Mouse (Mus musculus): ENCODE measurements at regions not wholly inside any gene's neighbourhood (a gene's known extent, or its start where the extent isn't known, plus 50 kb on each side); places are given as distances from the start of the nearest gene placed in this dataset.

GRCm38 (mm10) chr13:84602612-84603011, 380.5 kb downstream of the Tmem161b start:
- no peaks in the 10 kb centered on the region for H3K27me3 ChIP-seq (replicated peaks; ENCODE audit: control insufficient read depth, insufficient read depth, low read length)
- no peak overlapping the region for H3K4me2 ChIP-seq (ENCODE audit: low read length)
- H3K9me3 ChIP-seq (replicated peaks; ENCODE audit: control insufficient read depth, low read length), result no peaks in the 10 kb centered on the region
- no peaks in the 10 kb centered on the region for H3K4me1 ChIP-seq (ENCODE audit: control insufficient read depth, insufficient read depth, low read length)
- DNase-seq (ENCODE audit: low spot score) (no peak), ATAC-seq (no peak)
- no peak overlapping the region for H3K4me3 ChIP-seq (ENCODE audit: low read depth, low read length)
- H3K9ac ChIP-seq (ENCODE audit: low read length), result no peak overlapping the region
- no peak overlapping the region for H3K27ac ChIP-seq (ENCODE audit: low read depth, low read length)
- no peaks in the 10 kb centered on the region for H3K36me3 ChIP-seq (ENCODE audit: control insufficient read depth, insufficient read depth, low read length)
- 85% methylated on average over 1 of the region's 1 CpGs for WGBS

GRCm38 (mm10) chr13:84612497-84612896, 390.4 kb downstream of the Tmem161b start:
- Histone ChIP-seq H3K4me3 (ENCODE audit: low read depth, low read length) (no peak overlapping the region), H3K27me3 (replicated peaks; ENCODE audit: control insufficient read depth, insufficient read depth, low read length) (no peaks in the 10 kb centered on the region), H3K4me1 (ENCODE audit: control insufficient read depth, insufficient read depth, low read length) (peaks cover 3% of the 10 kb centered on the region; the same call in 1 of the 2 replicates), H3K36me3 (ENCODE audit: control insufficient read depth, insufficient read depth, low read length) (no peaks in the 10 kb centered on the region), H3K9me3 (replicated peaks; ENCODE audit: control insufficient read depth, low read length) (no peaks in the 10 kb centered on the region), H3K9ac (ENCODE audit: low read length) (no peak overlapping the region), H3K4me2 (ENCODE audit: low read length) (no peak overlapping the region), H3K27ac (ENCODE audit: low read depth, low read length) (no peak overlapping the region)
- 14% methylated on average over 4 of the region's 4 CpGs for WGBS
- DNase-seq (ENCODE audit: low spot score) (no peak), ATAC-seq (no peak)

GRCm38 (mm10) chr13:84613004-84613403, 390.9 kb downstream of the Tmem161b start:
- ATAC-seq (no peak; the same call in 1 of the 2 replicates), DNase-seq (ENCODE audit: low spot score) (peak; percentile 17)
- H3K27me3 ChIP-seq (replicated peaks; ENCODE audit: control insufficient read depth, insufficient read depth, low read length), result no peaks in the 10 kb centered on the region
- no peak overlapping the region for H3K27ac ChIP-seq (ENCODE audit: low read depth, low read length)
- no peaks in the 10 kb centered on the region for H3K36me3 ChIP-seq (ENCODE audit: control insufficient read depth, insufficient read depth, low read length)
- no peak overlapping the region for H3K9ac ChIP-seq (ENCODE audit: low read length)
- no peak overlapping the region for H3K4me3 ChIP-seq (ENCODE audit: low read depth, low read length)
- H3K4me2 ChIP-seq (ENCODE audit: low read length), result no peak overlapping the region
- 28% methylated on average over 2 of the region's 2 CpGs for WGBS
- no peaks in the 10 kb centered on the region for H3K9me3 ChIP-seq (replicated peaks; ENCODE audit: control insufficient read depth, low read length)
- peaks cover 3% of the 10 kb centered on the region; the same call in 1 of the 2 replicates for H3K4me1 ChIP-seq (ENCODE audit: control insufficient read depth, insufficient read depth, low read length)

GRCm38 (mm10) chr13:84624691-84625090, 402.6 kb downstream of the Tmem161b start:
- Histone ChIP-seq H3K4me2 (ENCODE audit: low read length) (no peak overlapping the region), H3K4me1 (ENCODE audit: control insufficient read depth, insufficient read depth, low read length) (peaks cover 9% of the 10 kb centered on the region; the same call in 1 of the 2 replicates), H3K4me3 (ENCODE audit: low read depth, low read length) (no peak overlapping the region), H3K36me3 (ENCODE audit: control insufficient read depth, insufficient read depth, low read length) (no peaks in the 10 kb centered on the region), H3K9me3 (replicated peaks; ENCODE audit: control insufficient read depth, low read length) (no peaks in the 10 kb centered on the region), H3K9ac (ENCODE audit: low read length) (no peak overlapping the region), H3K27me3 (replicated peaks; ENCODE audit: control insufficient read depth, insufficient read depth, low read length) (no peaks in the 10 kb centered on the region), H3K27ac (ENCODE audit: low read depth, low read length) (no peak overlapping the region)
- ATAC-seq (no peak), DNase-seq (ENCODE audit: low spot score) (no peak)
- 64% methylated on average over 5 of the region's 5 CpGs for WGBS

- Histone ChIP-seq H3K4me1 (ENCODE audit: control insufficient read depth, insufficient read depth, low read length) (peaks cover 9% of the 10 kb centered on the region; the same call in 1 of the 2 replicates), H3K27ac (ENCODE audit: low read depth, low read length) (no peak overlapping the region), H3K27me3 (replicated peaks; ENCODE audit: control insufficient read depth, insufficient read depth, low read length) (no peaks in the 10 kb centered on the region), H3K9ac (ENCODE audit: low read length) (no peak overlapping the region), H3K36me3 (ENCODE audit: control insufficient read depth, insufficient read depth, low read length) (no peaks in the 10 kb centered on the region), H3K4me3 (ENCODE audit: low read depth, low read length) (no peak overlapping the region), H3K9me3 (replicated peaks; ENCODE audit: control insufficient read depth, low read length) (no peaks in the 10 kb centered on the region), H3K4me2 (ENCODE audit: low read length) (no peak overlapping the region)
- ATAC-seq, result no peak
- 32% methylated on average over 1 of the region's 1 CpGs for WGBS
- DNase-seq (ENCODE audit: low spot score), result no peak
Observed at GRCm38 (mm10) chr13:84625527-84625926, 403.4 kb downstream of the Tmem161b start.

- H3K36me3 ChIP-seq (ENCODE audit: control insufficient read depth, insufficient read depth, low read length), result no peaks in the 10 kb centered on the region
- H3K4me2 ChIP-seq (ENCODE audit: low read length), result no peak overlapping the region
- ATAC-seq, result no peak
- H3K4me3 ChIP-seq (ENCODE audit: low read depth, low read length), result no peak overlapping the region
- 14% methylated on average over 2 of the region's 2 CpGs for WGBS
- H3K27ac ChIP-seq (ENCODE audit: low read depth, low read length), result no peak overlapping the region
- no peak overlapping the region for H3K9ac ChIP-seq (ENCODE audit: low read length)
- no peak for DNase-seq (ENCODE audit: low spot score)
- peaks cover 9% of the 10 kb centered on the region; the same call in 1 of the 2 replicates for H3K4me1 ChIP-seq (ENCODE audit: control insufficient read depth, insufficient read depth, low read length)
- H3K27me3 ChIP-seq (replicated peaks; ENCODE audit: control insufficient read depth, insufficient read depth, low read length), result no peaks in the 10 kb centered on the region
- H3K9me3 ChIP-seq (replicated peaks; ENCODE audit: control insufficient read depth, low read length), result no peaks in the 10 kb centered on the region
Observed at GRCm38 (mm10) chr13:84625927-84626326, 403.8 kb downstream of the Tmem161b start.

GRCm38 (mm10) chr13:84626397-84626796, 404.3 kb downstream of the Tmem161b start:
- Histone ChIP-seq H3K27ac (ENCODE audit: low read depth, low read length) (no peak overlapping the region), H3K27me3 (replicated peaks; ENCODE audit: control insufficient read depth, insufficient read depth, low read length) (no peaks in the 10 kb centered on the region), H3K4me1 (ENCODE audit: control insufficient read depth, insufficient read depth, low read length) (peaks cover 9% of the 10 kb centered on the region; the same call in 1 of the 2 replicates), H3K9me3 (replicated peaks; ENCODE audit: control insufficient read depth, low read length) (no peaks in the 10 kb centered on the region), H3K4me3 (ENCODE audit: low read depth, low read length) (no peak overlapping the region), H3K4me2 (ENCODE audit: low read length) (no peak overlapping the region), H3K9ac (ENCODE audit: low read length) (no peak overlapping the region), H3K36me3 (ENCODE audit: control insufficient read depth, insufficient read depth, low read length) (no peaks in the 10 kb centered on the region)
- DNase-seq (ENCODE audit: low spot score) (no peak), ATAC-seq (no peak)
- WGBS, result 37% methylated on average over 1 of the region's 1 CpGs

GRCm38 (mm10) chr13:84630686-84631085, 408.6 kb downstream of the Tmem161b start:
- DNase-seq (ENCODE audit: low spot score) (no peak), ATAC-seq (no peak)
- Histone ChIP-seq H3K4me3 (ENCODE audit: low read depth, low read length) (no peak overlapping the region), H3K4me2 (ENCODE audit: low read length) (no peak overlapping the region), H3K36me3 (ENCODE audit: control insufficient read depth, insufficient read depth, low read length) (no peaks in the 10 kb centered on the region), H3K4me1 (ENCODE audit: control insufficient read depth, insufficient read depth, low read length) (peaks cover 3% of the 10 kb centered on the region; the same call in 1 of the 2 replicates), H3K27me3 (replicated peaks; ENCODE audit: control insufficient read depth, insufficient read depth, low read length) (no peaks in the 10 kb centered on the region), H3K9me3 (replicated peaks; ENCODE audit: control insufficient read depth, low read length) (0 out of 2 replicates have a peak, but pooled peaks cover 2% of the 10 kb centered on the region), H3K9ac (ENCODE audit: low read length) (no peak overlapping the region), H3K27ac (ENCODE audit: low read depth, low read length) (no peak overlapping the region)
- WGBS, result 82% methylated on average over 2 of the region's 2 CpGs

GRCm38 (mm10) chr13:84632493-84632892, 410.4 kb downstream of the Tmem161b start:
- Histone ChIP-seq H3K4me3 (ENCODE audit: low read depth, low read length) (no peak overlapping the region), H3K36me3 (ENCODE audit: control insufficient read depth, insufficient read depth, low read length) (no peaks in the 10 kb centered on the region), H3K9me3 (replicated peaks; ENCODE audit: control insufficient read depth, low read length) (0 out of 2 replicates have a peak, but pooled peaks cover 2% of the 10 kb centered on the region), H3K9ac (ENCODE audit: low read length) (no peak overlapping the region), H3K4me1 (ENCODE audit: control insufficient read depth, insufficient read depth, low read length) (peaks cover 5% of the 10 kb centered on the region; the same call in 1 of the 2 replicates), H3K27me3 (replicated peaks; ENCODE audit: control insufficient read depth, insufficient read depth, low read length) (no peaks in the 10 kb centered on the region), H3K27ac (ENCODE audit: low read depth, low read length) (no peak overlapping the region), H3K4me2 (ENCODE audit: low read length) (no peak overlapping the region)
- no peak for ATAC-seq
- no peak for DNase-seq (ENCODE audit: low spot score)
- WGBS, result 75% methylated on average over 5 of the region's 5 CpGs

All from forebrain, embryonic 14.5 days (tissue).